Mouse (Mus musculus) stomach, embryonic 15.5 days (tissue): ENCODE data around the gene Olfr906. TPM values are rescaled to one million over a fixed set of nuclear protein-coding genes. Genes with fewer than 3 reads are reported as not detected.

Experiments
- ATAC-seq: fragments of 200-750 bp; cut with Nextera tagmentation; 2 replicates; pipeline ENCODE4 v1.8.0; 2017; ENCODE audit warnings: low read depth, moderate number of reproducible peaks, moderate TSS enrichment; ENCODE audit not compliant: insufficient read depth, low FRiP score
- H3K27ac ChIP-seq: fragments of 300-500 bp; sonication (generic); 2 replicates; pipeline ENCODE4 v1.5.1; 2015; ENCODE audit warnings: mild to moderate bottlenecking, inconsistent platforms
- H3K27me3 ChIP-seq: fragments of 300-500 bp; sonication (generic); replicated peaks from 2 replicates; pipeline ENCODE4 v1.6.1; 2015; ENCODE audit warnings: inconsistent platforms
- H3K36me3 ChIP-seq: fragments of 300-500 bp; sonication (generic); 2 replicates; pipeline ENCODE4 v1.6.1; 2015; ENCODE audit warnings: inconsistent platforms
- H3K4me1 ChIP-seq: fragments of 300-500 bp; sonication (generic); 2 replicates; pipeline ENCODE4 v1.6.1; 2015; ENCODE audit warnings: inconsistent platforms
- H3K4me2 ChIP-seq: fragments of 300-500 bp; sonication (generic); 2 replicates; pipeline ENCODE4 v1.6.1; 2015; ENCODE audit warnings: mild to moderate bottlenecking, inconsistent platforms
- H3K4me3 ChIP-seq: fragments of 300-500 bp; sonication (generic); replicated peaks from 2 replicates; pipeline ENCODE4 v1.5.1; 2015; ENCODE audit warnings: inconsistent platforms
- H3K9ac ChIP-seq: fragments of 300-500 bp; sonication (generic); 2 replicates; pipeline ENCODE4 v1.6.1; 2015; ENCODE audit warnings: inconsistent platforms
- H3K9me3 ChIP-seq: fragments of 300-500 bp; sonication (generic); 2 replicates; pipeline ENCODE4 v1.6.1; 2016; ENCODE audit warnings: inconsistent platforms
- WGBS: fragments of 180-500 bp; shearing (Covaris S2); methylation state at CpG from one replicate; pipeline ENCODE4 v1.1.7; 2015; 5-methylcytosine and 5-hydroxymethylcytosine counted together
- polyA plus RNA-seq: library from polyadenylated mRNA; unstranded; fragments of >200 nt; fragmentation: Nextera tagmentation; extraction: Ambion mirVana; gene quantifications from 2 replicates; pipeline ENCODE4 v1.2.1, GENCODE M21; 2015

Olfr906 gene
- not detected in 2 replicates for polyA plus RNA-seq

DNA sequence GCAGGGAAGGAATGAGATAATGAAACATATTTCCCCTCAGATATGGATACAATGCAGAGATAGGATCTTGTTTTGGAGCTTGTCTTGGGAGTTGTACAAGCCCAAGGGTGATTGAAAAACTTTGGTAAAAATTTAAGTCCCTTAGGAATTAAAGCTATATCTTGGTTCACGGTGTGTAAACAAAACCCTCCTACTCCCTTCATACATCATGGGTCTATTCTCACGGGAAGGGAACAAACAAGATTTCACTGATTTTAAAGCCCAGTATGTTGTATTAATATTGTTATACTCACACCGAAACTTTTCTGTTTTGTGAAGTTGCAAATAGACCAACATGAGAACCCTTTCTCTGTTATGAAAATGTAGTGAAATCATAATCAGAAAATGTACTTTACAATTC, at the start of gene Olfr906:
Gene Olfr906, plus strand, starts transcription at position 301 of the 400 bp plus-strand sequence.
- no peak within 1 kb of the TSS for H3K27ac ChIP-seq
- no peaks in the 10 kb centered on the region for H3K9me3 ChIP-seq
- no peak within 1 kb of the TSS for H3K9ac ChIP-seq
- no peak within 1 kb of the TSS for H3K4me2 ChIP-seq
- no peaks in the 10 kb centered on the region for H3K4me1 ChIP-seq
- H3K4me3 ChIP-seq = no peak within 1 kb of the TSS
- H3K36me3 ChIP-seq = no peaks in the 10 kb centered on the region
- ATAC-seq = no peak
- WGBS = 73% methylated on average over 3 of the region's 3 CpGs
- no peaks in the 10 kb centered on the region for H3K27me3 ChIP-seq

GRCm38 (mm10) chr9:38447352-38447751, 39.5 kb upstream of the Olfr906 start, which contains the start of gene Olfr902:
TSS of gene Olfr902 (plus strand) at chr9:38447652.
- Histone ChIP-seq H3K4me3 (no peak within 1 kb of the TSS), H3K9ac (no peak within 1 kb of the TSS), H3K27ac (no peak within 1 kb of the TSS), H3K27me3 (no peaks in the 10 kb centered on the region), H3K4me2 (no peak within 1 kb of the TSS), H3K36me3 (no peaks in the 10 kb centered on the region), H3K9me3 (no peaks in the 10 kb centered on the region), H3K4me1 (no peaks in the 10 kb centered on the region)
- WGBS = 91% methylated on average over 5 of the region's 5 CpGs
- ATAC-seq = no peak

GRCm38 (mm10) chr9:38462844-38463243, 24.0 kb upstream of the Olfr906 start, which contains the start of gene Olfr904:
TSS of gene Olfr904 (plus strand) at chr9:38463144.
- H3K4me1 ChIP-seq = no peaks in the 10 kb centered on the region
- no peaks in the 10 kb centered on the region for H3K36me3 ChIP-seq
- no peak within 1 kb of the TSS for H3K9ac ChIP-seq
- H3K27ac ChIP-seq = no peak within 1 kb of the TSS
- no peaks in the 10 kb centered on the region for H3K27me3 ChIP-seq
- H3K4me3 ChIP-seq = no peak within 1 kb of the TSS
- H3K4me2 ChIP-seq = no peak within 1 kb of the TSS
- no peaks in the 10 kb centered on the region for H3K9me3 ChIP-seq
- ATAC-seq = no peak

GRCm38 (mm10) chr9:38470807-38471206, 16.1 kb upstream of the Olfr906 start, which contains the start of gene Olfr905:
TSS of gene Olfr905 (plus strand) at chr9:38471107.
- H3K9me3 ChIP-seq = no peaks in the 10 kb centered on the region
- no peak within 1 kb of the TSS for H3K4me3 ChIP-seq
- no peaks in the 10 kb centered on the region for H3K36me3 ChIP-seq
- H3K4me1 ChIP-seq = no peaks in the 10 kb centered on the region
- no peak within 1 kb of the TSS for H3K4me2 ChIP-seq
- ATAC-seq = no peak
- no peaks in the 10 kb centered on the region for H3K27me3 ChIP-seq
- no peak within 1 kb of the TSS for H3K9ac ChIP-seq
- no peak within 1 kb of the TSS for H3K27ac ChIP-seq

GRCm38 (mm10) chr9:38495501-38495900, 8.6 kb downstream of the Olfr906 start, which contains the start of gene Olfr907:
TSS of gene Olfr907 (plus strand) at chr9:38495801.
- Histone ChIP-seq H3K4me2 (no peak within 1 kb of the TSS), H3K4me1 (no peaks in the 10 kb centered on the region), H3K36me3 (no peaks in the 10 kb centered on the region), H3K27ac (no peak within 1 kb of the TSS), H3K27me3 (no peaks in the 10 kb centered on the region), H3K9me3 (no peaks in the 10 kb centered on the region), H3K4me3 (no peak within 1 kb of the TSS), H3K9ac (no peak within 1 kb of the TSS)
- ATAC-seq = no peak
- WGBS = 78% methylated on average over 2 of the region's 2 CpGs

- Histone ChIP-seq H3K27me3 (no peaks in the 10 kb centered on the region), H3K4me1 (no peaks in the 10 kb centered on the region), H3K9me3 (no peaks in the 10 kb centered on the region), H3K36me3 (no peaks in the 10 kb centered on the region), H3K4me2 (no peak overlapping the region), H3K9ac (no peak overlapping the region), H3K27ac (no peak overlapping the region), H3K4me3 (no peak overlapping the region)
- no peak for ATAC-seq
- WGBS = 66% methylated on average over 2 of the region's 2 CpGs
Observed at GRCm38 (mm10) chr9:38512353-38512752, 25.5 kb downstream of the Olfr906 start.

GRCm38 (mm10) chr9:38521280-38521679, 34.4 kb downstream of the Olfr906 start, which contains the start of gene Olfr911-ps1:
TSS of gene Olfr911-ps1 (plus strand) at chr9:38521580.
- Histone ChIP-seq H3K4me1 (no peaks in the 10 kb centered on the region), H3K4me2 (no peak within 1 kb of the TSS), H3K9me3 (no peaks in the 10 kb centered on the region), H3K4me3 (no peak within 1 kb of the TSS), H3K27ac (no peak within 1 kb of the TSS), H3K27me3 (no peaks in the 10 kb centered on the region), H3K9ac (no peak within 1 kb of the TSS), H3K36me3 (no peaks in the 10 kb centered on the region)
- 73% methylated on average over 1 of the region's 1 CpGs for WGBS
- ATAC-seq = no peak

DNA sequence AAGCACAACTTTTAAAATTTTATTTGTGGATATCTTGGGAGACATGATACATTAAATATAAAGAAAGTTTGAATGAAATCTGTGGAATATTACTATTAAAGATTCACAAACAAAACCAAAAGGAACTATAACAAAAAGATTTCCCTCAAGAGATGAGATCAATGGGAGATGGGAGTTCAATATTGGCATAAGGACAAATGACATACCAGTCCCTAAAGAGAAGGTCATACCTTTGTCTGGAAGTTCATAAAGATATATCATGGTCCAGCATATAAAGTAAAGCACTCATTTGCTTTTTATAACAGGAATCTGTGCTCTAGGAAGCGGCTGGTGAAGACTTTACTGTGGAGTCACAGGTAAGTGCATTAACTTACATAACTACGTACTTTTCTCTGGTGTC, 50.7 kb downstream of the Olfr906 start, which contains the start of gene Olfr910:
Gene Olfr910, plus strand, starts transcription at position 301 of the 400 bp plus-strand sequence.
- Histone ChIP-seq H3K36me3 (no peaks in the 10 kb centered on the region), H3K27ac (no peak within 1 kb of the TSS), H3K9ac (no peak within 1 kb of the TSS), H3K9me3 (no peaks in the 10 kb centered on the region), H3K4me2 (no peak within 1 kb of the TSS), H3K4me3 (no peak within 1 kb of the TSS), H3K4me1 (no peaks in the 10 kb centered on the region), H3K27me3 (no peaks in the 10 kb centered on the region)
- no peak for ATAC-seq
- 85% methylated on average over 2 of the region's 2 CpGs for WGBS

Other genes starting within 250 kb of the Olfr906 start
- not detected in 2 replicates for gene Olfr143, start 234.3 kb upstream of the Olfr906 start, polyA plus RNA-seq
- gene Olfr895, start 219.2 kb upstream of the Olfr906 start, polyA plus RNA-seq = not detected in 2 replicates
- gene Olfr896-ps1, start 196.0 kb upstream of the Olfr906 start, polyA plus RNA-seq = not detected in 2 replicates
- not detected in 2 replicates for gene Olfr25, start 158.0 kb upstream of the Olfr906 start, polyA plus RNA-seq
- not detected in 2 replicates for gene Olfr898, start 138.7 kb upstream of the Olfr906 start, polyA plus RNA-seq
- not detected in 2 replicates for gene Olfr250, start 120.2 kb upstream of the Olfr906 start, polyA plus RNA-seq
- not detected in 2 replicates for gene Olfr251, start 110.0 kb upstream of the Olfr906 start, polyA plus RNA-seq
- not detected in 2 replicates for gene Olfr147, start 85.4 kb upstream of the Olfr906 start, polyA plus RNA-seq
- gene Olfr901, start 57.6 kb upstream of the Olfr906 start, polyA plus RNA-seq = not detected in 2 replicates
- gene Olfr902, start 39.4 kb upstream of the Olfr906 start, polyA plus RNA-seq = not detected in 2 replicates
- gene Olfr904, start 23.9 kb upstream of the Olfr906 start, polyA plus RNA-seq = not detected in 2 replicates
- not detected in 2 replicates for gene Olfr905, start 16.0 kb upstream of the Olfr906 start, polyA plus RNA-seq
- not detected in 2 replicates for gene Olfr907, start 8.7 kb downstream of the Olfr906 start, polyA plus RNA-seq
- not detected in 2 replicates for gene Olfr911-ps1, start 34.5 kb downstream of the Olfr906 start, polyA plus RNA-seq
- gene Olfr910, start 50.8 kb downstream of the Olfr906 start, polyA plus RNA-seq = not detected in 2 replicates
- gene Olfr912, start 93.1 kb downstream of the Olfr906 start, polyA plus RNA-seq = not detected in 2 replicates
- not detected in 2 replicates for gene Olfr913, start 105.7 kb downstream of the Olfr906 start, polyA plus RNA-seq
- not detected in 2 replicates for gene Olfr914, start 118.0 kb downstream of the Olfr906 start, polyA plus RNA-seq
- gene Olfr916, start 172.8 kb downstream of the Olfr906 start, polyA plus RNA-seq = not detected in 2 replicates
- not detected in 2 replicates for gene Olfr917, start 178.8 kb downstream of the Olfr906 start, polyA plus RNA-seq
- gene Olfr918, start 187.5 kb downstream of the Olfr906 start, polyA plus RNA-seq = not detected in 2 replicates
- gene Olfr919, start 216.6 kb downstream of the Olfr906 start, polyA plus RNA-seq = not detected in 2 replicates
- 21.5 and 21.9 TPM in 2 replicates for gene Vwa5a, start 231.2 kb downstream of the Olfr906 start, polyA plus RNA-seq